Mouse (Mus musculus) MEL (cell line): Measurements from ENCODE around the gene March4.

Source experiments
- CHD2 ChIP-seq: IDR thresholded peaks from 2 replicates; pipeline ENCODE4 v1.6.1; 2011; ENCODE audit warnings: low read length, improper control_type of control experiment
- CTCF ChIP-seq, 3 experiments: IDR thresholded peaks in 2 of 3; conservative IDR thresholded peaks in 1 of 3; 2 replicates each; pipeline ENCODE4 v1.5.1; 2011 to 2012; ENCODE audit warnings: low read length in 3 of 3, low read depth in 2 of 3, mild to moderate bottlenecking in 2 of 3, improper control_type of control experiment in 1 of 3, inconsistent platforms in 1 of 3, mixed read lengths in 1 of 3, moderate library complexity in 1 of 3; ENCODE audit not compliant: control insufficient read depth in 1 of 3, insufficient read depth in 1 of 3, poor library complexity in 1 of 3, severe bottlenecking in 1 of 3
- E2F4 ChIP-seq: IDR thresholded peaks from 2 replicates; pipeline ENCODE4 v1.6.1; 2011; ENCODE audit warnings: low read depth, low read length, improper control_type of control experiment, borderline replicate concordance
- EP300 ChIP-seq, 2 experiments: IDR thresholded peaks; 2 replicates each; pipeline ENCODE4 v1.6.1; 2011; ENCODE audit warnings: improper control_type of control experiment in 2 of 2, low read length in 2 of 2, low read depth in 1 of 2, mild to moderate bottlenecking in 1 of 2
- GATA1 ChIP-seq: IDR thresholded peaks from 2 replicates; pipeline ENCODE4 v1.6.1; 2011; ENCODE audit warnings: low read depth, low read length, improper control_type of control experiment
- MXI1 ChIP-seq: IDR thresholded peaks from 2 replicates; pipeline ENCODE4 v1.6.1; 2011; ENCODE audit warnings: mild to moderate bottlenecking, low read depth, low read length, improper control_type of control experiment
- POLR2A ChIP-seq, 2 experiments: IDR thresholded peaks; 2 replicates each; pipeline ENCODE4 v1.6.1; 2011 to 2012; ENCODE audit warnings: low read length in 2 of 2, mild to moderate bottlenecking in 2 of 2, control low read depth in 1 of 2, improper control_type of control experiment in 1 of 2, low read depth in 1 of 2, moderate library complexity in 1 of 2; ENCODE audit not compliant: control insufficient read depth in 1 of 2, insufficient read depth in 1 of 2, poor library complexity in 1 of 2
- TAL1 ChIP-seq: IDR thresholded peaks from 2 replicates; pipeline ENCODE4 v1.6.1; 2012; ENCODE audit warnings: mild to moderate bottlenecking, inconsistent platforms, low read length, moderate library complexity, mixed read lengths
- USF1 ChIP-seq: IDR thresholded peaks from 2 replicates; pipeline ENCODE4 v1.6.1; 2014; ENCODE audit warnings: low read depth, mild to moderate bottlenecking, inconsistent platforms, low read length, improper control_type of control experiment, moderate library complexity
- USF2 ChIP-seq, 2 experiments: IDR thresholded peaks; 2 replicates each; pipeline ENCODE4 v1.6.1; 2011 to 2012; ENCODE audit warnings: improper control_type of control experiment in 2 of 2, low read length in 2 of 2, borderline replicate concordance in 1 of 2, inconsistent platforms in 1 of 2, low read depth in 1 of 2, mild to moderate bottlenecking in 1 of 2; ENCODE audit not compliant: insufficient read depth in 1 of 2

DNA sequence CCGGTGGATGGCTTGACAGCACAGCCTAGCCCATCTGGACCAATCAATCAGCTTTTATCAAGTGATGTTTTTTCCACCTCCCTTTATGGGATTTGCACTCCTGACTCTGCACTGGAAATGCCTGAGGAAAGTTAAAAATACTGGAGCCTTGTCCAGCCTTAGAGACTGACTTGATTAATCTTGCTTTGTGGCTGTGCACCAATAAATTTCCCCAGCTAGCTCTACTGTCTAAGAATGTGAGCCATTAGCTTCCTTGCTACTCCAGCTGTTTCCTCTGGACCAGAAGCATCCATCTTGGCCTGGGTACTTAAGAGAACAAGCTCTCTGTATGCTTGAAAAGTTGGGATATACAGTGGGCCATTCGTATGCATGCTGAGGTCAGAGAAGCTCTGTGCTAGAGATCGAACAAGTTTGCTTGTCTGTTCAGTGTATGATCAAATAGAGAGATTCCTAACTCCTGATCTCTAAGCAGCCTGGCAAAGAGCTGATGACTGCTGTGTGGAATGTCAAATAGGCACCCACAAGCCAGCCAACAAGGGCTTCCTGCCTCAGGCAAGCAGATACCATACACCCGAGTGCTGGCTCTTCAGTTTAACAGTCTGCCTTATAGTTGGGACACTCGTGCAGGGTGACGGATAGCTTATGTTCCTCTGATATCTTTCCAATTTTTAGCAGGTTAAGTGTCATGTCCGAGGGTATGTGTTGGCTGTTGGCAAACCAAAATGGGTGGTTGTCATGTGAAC, 25.8 kb downstream of the March4 start:
- TF ChIP-seq CTCF (IDR thresholded peaks at IDR 0.05 in 2 of 3, conservative IDR thresholded peaks at IDR 0.05 in 1 of 3; ENCODE audit: control insufficient read depth in 1 of 3, insufficient read depth in 1 of 3, low read depth in 2 of 3, low read length in 3 of 3, poor library complexity in 1 of 3, severe bottlenecking in 1 of 3) (no peak), POLR2A (IDR thresholded peaks at IDR 0.05; ENCODE audit: control insufficient read depth in 1 of 2, insufficient read depth in 1 of 2, low read depth in 1 of 2, low read length in 2 of 2, poor library complexity in 1 of 2) (no peak), GATA1 (no peak), TAL1 (no peak), EP300 (IDR thresholded peaks at IDR 0.05; ENCODE audit: low read depth in 1 of 2, low read length in 2 of 2) (no peak), MXI1 (no peak), USF1 (no peak), E2F4 (no peak), USF2 (IDR thresholded peaks at IDR 0.05; ENCODE audit: borderline replicate concordance in 1 of 2, insufficient read depth in 1 of 2, low read depth in 1 of 2, low read length in 2 of 2) (no peak), CHD2 (no peak)
